Mouse (Mus musculus): ENCODE measurements at regions not wholly inside any gene's neighbourhood (a gene's known extent, or its start where the extent isn't known, plus 50 kb on each side); places are given as distances from the start of the nearest gene placed in this dataset.

DNA sequence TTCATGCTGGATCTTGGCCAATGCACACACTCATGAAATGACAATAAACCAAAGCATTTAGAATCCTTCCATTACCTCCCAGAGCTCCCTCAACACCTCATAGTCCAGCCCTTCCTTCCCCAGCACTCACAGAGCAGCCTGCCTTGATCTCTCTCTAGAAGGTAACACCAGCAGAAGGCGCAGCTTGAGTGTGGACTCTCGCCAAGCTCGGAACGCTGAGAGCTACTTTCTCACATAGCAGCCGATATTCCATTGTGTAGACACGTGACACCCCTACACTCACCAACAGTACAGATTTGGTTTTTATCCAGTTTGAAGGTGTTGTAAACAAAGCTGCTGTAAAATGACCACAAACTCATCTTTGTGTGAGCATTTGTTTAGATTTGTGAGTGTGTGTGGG, 406.8 kb upstream of the Cdh4 start:
- DNase-seq: no peak

DNA sequence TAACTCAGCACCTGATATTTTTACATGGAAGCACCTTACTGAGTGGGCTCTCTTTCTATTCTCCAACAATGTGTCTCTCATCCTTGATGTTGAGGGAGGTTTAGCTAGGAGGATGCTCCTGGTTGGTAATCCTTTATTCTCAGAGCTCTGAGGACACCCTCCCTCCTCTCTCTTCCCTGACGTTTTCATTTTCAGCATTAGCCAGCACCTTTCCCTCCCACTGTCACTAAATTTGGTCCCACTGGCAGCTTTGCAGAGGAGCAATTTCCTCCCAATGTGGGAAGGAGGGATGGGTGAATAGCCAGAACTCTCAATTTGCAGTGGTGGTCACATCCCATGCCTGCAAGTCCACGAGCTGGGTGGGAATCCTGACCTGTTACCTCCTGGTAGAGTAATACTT, 402.5 kb upstream of the Cdh4 start:
- DNase-seq: no peak

DNA sequence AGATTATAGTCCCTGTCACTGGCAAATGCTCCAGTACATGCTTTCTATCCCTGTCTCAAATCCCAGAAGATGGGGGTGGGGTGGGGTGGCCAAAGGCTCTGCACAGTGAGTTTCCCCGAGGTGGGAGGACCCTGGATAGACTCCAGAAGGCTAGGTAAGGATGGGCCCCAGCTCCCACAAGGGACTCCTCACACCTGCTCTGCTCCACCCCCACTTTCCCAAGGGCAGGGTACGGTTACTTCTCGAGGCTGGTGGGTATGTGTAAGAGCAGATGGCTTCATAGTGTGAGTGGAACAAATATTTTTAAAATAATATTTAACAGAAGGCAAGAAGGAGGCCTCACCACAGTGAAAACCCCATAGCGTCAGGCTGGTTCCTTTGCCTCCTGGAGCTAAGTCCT, 398.6 kb upstream of the Cdh4 start:
- DNase-seq: no peak

DNA sequence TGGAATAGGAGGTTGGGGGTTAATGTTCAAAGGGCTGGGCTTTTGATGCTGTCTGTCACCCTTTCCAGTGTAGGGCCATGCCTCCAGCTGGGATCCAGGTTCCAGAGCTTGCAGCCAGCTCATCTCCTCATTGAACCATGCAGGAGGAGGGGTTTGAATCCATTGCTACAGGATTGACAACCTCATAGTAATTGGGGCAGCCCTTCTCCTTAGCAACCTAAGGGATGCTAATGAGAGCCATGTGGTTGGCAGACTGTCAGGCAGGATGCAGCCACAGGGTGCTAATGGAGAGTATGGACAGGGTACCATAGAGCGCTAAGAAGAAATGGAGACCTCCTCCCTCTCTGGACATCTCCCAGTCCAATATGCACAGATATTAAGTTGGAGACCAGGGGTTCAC, 396.9 kb upstream of the Cdh4 start:
- peak; percentile 44 for DNase-seq

- no peak for DNase-seq
Measured at GRCm38 (mm10) chr2:179054441-179054840, 387.8 kb upstream of the Cdh4 start.

DNA sequence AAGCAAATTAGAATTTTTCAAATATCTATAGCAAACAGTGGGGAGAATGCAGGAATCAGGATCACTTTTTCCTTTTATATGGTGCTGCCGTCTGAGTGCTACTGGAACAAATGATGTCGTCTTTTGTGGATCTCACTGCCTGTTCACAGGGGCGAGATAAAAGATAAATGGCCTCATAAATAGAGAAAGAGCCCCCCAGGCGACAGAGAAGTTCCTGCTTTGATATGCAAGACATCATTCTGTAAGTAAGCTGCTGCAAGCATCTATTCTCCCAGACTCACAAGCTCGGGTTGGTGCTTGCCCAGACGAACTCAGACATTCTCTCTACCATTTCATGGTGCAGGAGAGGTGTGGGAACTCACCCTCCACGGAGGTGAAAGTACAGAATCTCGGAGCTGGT, 377.6 kb upstream of the Cdh4 start:
- DNase-seq: no peak

GRCm38 (mm10) chr2:179069520-179069919, 372.7 kb upstream of the Cdh4 start:
- DNase-seq: no peak

DNA sequence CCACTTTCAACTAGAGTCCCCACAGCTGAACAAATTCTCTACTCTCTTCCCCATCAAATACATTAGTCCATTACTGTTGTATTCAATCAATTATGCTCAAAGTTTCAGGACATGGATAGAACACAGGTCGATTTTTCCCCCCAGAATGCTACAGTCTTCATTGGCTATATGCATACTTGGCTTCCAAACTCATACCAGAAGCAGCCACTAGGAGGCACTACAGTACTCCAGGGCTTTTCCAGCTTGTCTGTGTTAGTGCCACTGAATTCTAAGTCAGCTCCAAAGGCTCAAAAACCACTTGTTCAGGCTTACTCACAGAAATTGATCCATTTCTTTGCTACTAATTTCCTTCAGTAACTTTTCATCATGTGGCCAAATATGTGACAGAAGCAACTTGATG, 371.9 kb upstream of the Cdh4 start:
- DNase-seq: peak; percentile 57

DNA sequence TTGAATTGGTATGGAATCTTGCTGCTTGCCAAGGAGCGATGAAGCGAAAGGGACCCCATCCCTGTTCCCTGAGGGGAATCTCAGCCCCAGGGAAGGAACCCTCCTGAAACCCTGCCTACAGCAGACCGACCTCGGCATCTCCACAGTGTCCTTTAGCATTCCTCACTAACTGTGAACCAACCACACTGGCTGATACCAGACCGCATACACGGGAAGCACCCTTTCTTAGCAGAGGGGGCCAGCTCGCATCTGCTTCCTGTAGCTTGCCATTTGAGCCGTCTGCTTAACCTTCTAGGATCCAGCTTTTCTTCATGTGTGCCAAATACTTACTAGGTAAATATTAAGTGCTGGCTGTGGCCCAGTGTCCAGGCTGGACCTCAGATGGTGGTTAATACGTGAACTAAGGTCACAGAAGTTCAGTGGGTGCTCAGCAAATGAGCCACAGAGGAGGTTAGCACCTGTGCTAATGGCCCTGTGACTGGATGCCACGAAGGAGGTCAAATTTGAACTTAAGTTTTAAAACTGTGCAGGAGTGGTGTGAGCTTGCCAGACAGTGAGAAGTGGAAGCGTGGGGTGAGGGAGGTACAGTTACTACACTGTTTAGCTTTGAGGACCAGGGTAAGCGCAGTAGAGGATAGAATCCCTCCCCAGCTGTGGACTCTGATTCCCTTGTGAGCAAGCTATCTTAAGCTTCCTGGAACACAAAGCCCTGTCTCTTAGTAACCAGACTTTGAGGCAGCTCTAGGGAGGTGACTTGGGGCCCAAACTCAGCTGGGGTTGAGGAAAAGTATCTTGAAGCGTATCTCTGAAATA, 361.6 kb upstream of the Cdh4 start:
- DNase-seq: no peak

GRCm38 (mm10) chr2:179086915-179087314, 355.3 kb upstream of the Cdh4 start:
- DNase-seq: no peak

GRCm38 (mm10) chr2:179091480-179091879, 350.8 kb upstream of the Cdh4 start:
- DNase-seq: no peak

- DNase-seq: peak; percentile 16
Measured at GRCm38 (mm10) chr2:179093996-179094395, 348.2 kb upstream of the Cdh4 start.

DNA sequence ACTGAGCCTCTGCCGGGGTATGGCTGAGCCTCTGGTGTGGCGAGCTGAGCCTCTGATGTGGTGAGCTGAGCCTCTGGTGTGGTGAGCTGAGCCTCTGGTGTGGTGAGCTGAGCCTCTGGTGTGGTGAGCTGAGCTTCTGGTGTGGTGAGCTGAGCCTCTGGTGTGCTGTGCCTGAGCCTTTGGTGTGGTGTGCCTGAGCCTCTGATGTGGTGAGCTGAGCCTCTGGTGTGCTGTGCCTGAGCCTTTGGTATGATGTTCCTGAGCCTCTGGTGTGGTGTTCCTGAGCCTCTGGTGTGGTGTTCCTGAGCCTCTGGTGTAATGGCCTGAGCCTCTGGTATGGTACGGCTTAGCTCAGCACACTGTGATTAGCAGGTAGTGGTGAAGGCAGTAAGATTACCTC, 346.2 kb upstream of the Cdh4 start:
- DNase-seq: no peak

- DNase-seq: no peak
Measured at GRCm38 (mm10) chr2:179096861-179097260, 345.4 kb upstream of the Cdh4 start.

GRCm38 (mm10) chr2:179099783-179100182, 342.4 kb upstream of the Cdh4 start:
- DNase-seq: no peak

- DNase-seq: no peak
Measured at GRCm38 (mm10) chr2:179103114-179103513, 339.1 kb upstream of the Cdh4 start.

GRCm38 (mm10) chr2:179112951-179113350, 329.3 kb upstream of the Cdh4 start:
- no peak for DNase-seq

DNA sequence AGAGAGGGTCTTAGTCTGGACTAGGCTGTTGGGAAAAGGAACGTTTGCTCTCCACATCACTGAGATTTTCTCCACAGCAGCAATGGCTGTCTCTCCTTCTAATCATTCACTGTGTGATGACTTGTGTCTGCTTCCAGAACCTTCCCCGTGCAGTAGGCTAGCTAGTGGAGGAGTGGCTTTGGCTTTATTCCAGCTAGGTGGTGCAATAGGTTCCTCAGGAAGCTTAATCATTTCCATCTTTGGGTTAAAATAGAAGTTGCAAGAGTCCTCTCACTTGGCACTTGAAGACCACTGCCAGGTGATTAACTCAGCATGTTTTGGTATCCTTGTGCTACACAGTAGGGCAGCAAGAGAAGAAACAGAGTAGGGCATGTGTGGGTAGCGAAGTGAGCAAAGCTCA, 314.2 kb upstream of the Cdh4 start:
- DNase-seq: no peak

DNA sequence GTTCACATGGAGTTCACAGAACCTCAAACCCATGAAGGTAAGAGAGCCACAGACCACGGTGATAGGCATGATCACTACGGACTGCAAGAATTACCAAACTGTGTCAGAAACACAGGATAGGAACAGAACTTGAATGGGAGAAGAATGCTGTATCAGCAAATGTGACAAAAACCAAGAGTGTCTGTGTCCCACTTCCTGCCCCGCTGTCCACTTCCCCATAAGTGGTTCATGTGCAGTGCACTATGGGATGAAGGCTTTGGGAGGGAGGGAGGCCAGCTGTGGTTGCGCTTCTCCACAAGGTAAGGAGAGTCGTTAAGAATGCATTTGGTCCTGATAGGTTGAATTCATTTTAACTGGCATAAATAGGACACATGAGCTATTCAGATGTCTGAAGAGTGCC, 313.8 kb upstream of the Cdh4 start:
- no peak for DNase-seq

DNA sequence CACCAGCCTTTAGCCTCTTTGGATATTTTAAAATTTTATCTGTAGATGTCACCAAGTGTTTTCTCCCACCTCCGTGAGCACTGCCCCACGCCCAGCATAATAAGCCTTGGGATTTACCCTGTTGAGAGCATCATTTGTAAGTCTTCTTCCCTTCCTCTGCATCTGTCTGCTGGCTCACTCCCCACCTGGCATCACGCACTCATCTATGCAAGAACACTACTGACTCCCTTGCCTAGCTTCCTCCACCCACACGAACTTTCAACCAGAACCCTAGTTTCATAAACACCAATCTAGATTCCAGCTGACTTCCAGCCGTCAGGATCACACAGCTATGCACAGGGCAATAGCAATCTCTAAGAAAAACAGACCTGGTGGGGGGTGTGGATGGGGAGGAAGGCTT, 311.2 kb upstream of the Cdh4 start:
- DNase-seq: no peak

GRCm38 (mm10) chr2:179142313-179142712, 299.9 kb upstream of the Cdh4 start:
- DNase-seq: no peak

DNA sequence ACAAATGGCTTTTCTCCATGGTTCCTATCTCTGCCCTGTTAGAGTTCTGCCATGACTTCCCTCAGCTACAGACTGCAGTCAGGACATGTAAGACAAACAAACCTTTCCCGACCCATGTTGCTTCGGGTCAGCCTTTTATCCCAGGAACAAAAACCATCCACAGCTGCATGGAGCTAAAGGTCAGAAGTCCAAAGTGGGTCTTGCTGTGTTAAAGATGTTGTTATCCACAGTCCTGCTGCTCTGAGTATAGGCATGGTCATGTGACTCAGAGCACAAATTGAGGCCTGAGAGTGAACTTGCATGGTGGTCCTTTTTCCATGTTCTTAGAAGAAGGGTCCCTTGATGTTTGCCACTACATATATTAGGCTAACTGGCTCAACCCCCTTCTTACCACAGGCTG, 296.5 kb upstream of the Cdh4 start:
- DNase-seq: peak; percentile 22

DNA sequence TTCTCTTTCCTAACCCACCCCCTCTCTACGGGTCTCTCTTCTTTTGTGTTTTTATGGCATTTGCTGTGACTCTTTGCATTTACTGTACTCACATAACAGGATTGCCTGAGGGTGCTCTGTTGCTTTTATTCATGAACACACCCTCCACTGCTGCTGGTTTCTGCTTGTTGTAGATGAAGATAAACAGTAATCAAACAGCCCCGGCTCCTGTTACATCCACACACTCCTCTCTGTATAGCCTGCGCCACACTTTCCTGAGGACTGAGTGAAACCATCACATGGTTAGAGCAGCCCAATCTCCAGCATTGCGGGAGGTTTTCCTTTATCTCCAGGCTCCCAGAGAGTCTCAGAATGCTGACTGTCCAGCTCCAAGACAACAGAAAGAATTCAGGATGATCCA, 296.0 kb upstream of the Cdh4 start:
- DNase-seq: no peak

GRCm38 (mm10) chr2:179148194-179148593, 294.0 kb upstream of the Cdh4 start:
- DNase-seq: no peak

DNA sequence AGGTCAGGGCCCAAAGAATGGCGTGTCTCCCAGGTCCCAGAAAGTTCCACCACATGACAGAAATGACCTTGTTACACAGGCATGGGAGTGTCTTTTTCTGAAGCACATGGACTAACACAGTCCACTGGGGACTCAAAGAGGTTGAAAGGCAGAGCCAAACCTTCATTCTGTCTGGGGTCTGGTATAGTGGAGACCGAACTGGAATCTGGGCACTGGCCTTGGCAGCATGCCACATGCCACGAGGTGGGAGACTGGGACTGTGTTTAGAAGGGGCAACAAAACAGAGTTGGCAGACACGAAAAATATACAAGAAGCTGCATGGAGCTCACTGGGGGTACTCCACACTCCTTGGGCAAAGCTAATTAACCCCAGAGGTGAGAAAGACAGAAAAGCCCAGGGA, 293.6 kb upstream of the Cdh4 start:
- no peak for DNase-seq
